ENCODE assay signal across 17 mouse cellular contexts in genomic region chr17:26979426-26979825, GRCm38 (mm10). TPM values are rescaled to one million over a fixed set of nuclear protein-coding genes. Genes with fewer than 3 reads are reported as not detected.
DNase-seq lines count a peak whose midpoint lies in the region; ATAC-seq lines count a peak whose summit lies in the region.
"Had no signal": no experiment of that assay in that cellular context is flagged by ENCODE, and none has a peak within 500 bp of the region (broad histone marks: within the 10 kb centered on the region; RNA-seq: fewer than 3 reads in every experiment).

No protein-coding gene starts in this region.

- ATAC-seq in megakaryocyte progenitor cell, adult 5-6 weeks (replicated peaks; ENCODE audit: poor library complexity), result peak; percentile 42; the same call in 1 of the 2 replicates
- ATAC-seq: forebrain, embryonic 13.5 days; forebrain, postnatal 0 days; hindbrain, postnatal 0 days had no signal

- DNase-seq in lung, postnatal 36 days, result peak; percentile 40
- no peak for DNase-seq in lung, postnatal 4 days
- peak; percentile 83 to 88 for DNase-seq in B cell, adult 2 months
- DNase-seq in spleen, postnatal 36 days (ENCODE audit: low spot score in 2 of 2), result peak; percentile 86 to 89
- DNase-seq in kidney, adult 8-10 months, result no peak
- DNase-seq in adrenal gland, adult 8-10 months, result no peak
- no peak for DNase-seq in embryo, embryonic 9.5 days (ENCODE audit: extremely low spot score)
- DNase-seq: adrenal gland, postnatal 25 days; cerebellum, adult 2 months; cerebellum, postnatal 25 days; forebrain, postnatal 0 days; gastrocnemius, postnatal 14 days; heart, adult 2 months; heart, postnatal 14 days had no signal

RNA-seq across cellular contexts. Expression of gene Zbtb9, which starts 6.5 kb away (rescaled TPM):
- total RNA-seq in megakaryocyte progenitor cell, adult 5-6 weeks (2015), result 2.9 and 5.3 TPM in 2 replicates
- 16.3 and 22.1 TPM in 2 replicates for total RNA-seq in megakaryocyte progenitor cell, adult 5-6 weeks (2017)
- 10 to 100 TPM in 1 of 4 experiments, 1 to 10 TPM in 3; 6.6 to 10.1 (median 9.0) TPM for total RNA-seq in adrenal gland, adult 8-10 months (2022)

RNA-seq across cellular contexts. Expression of gene Syngap1, which starts 38.4 kb away (rescaled TPM):
- total RNA-seq in megakaryocyte progenitor cell, adult 5-6 weeks (2015), result 5.3 and 11.6 TPM in 2 replicates
- 3.6 TPM in 2 replicates for total RNA-seq in megakaryocyte progenitor cell, adult 5-6 weeks (2017)
- total RNA-seq in adrenal gland, adult 8-10 months (2022), result 10 to 100 TPM; 19.7 to 36.9 (median 26.9) TPM

RNA-seq across cellular contexts. Expression of gene Cuta, which starts 40.1 kb away (rescaled TPM):
- 181 and 216 TPM in 2 replicates for total RNA-seq in megakaryocyte progenitor cell, adult 5-6 weeks (2015)
- total RNA-seq in megakaryocyte progenitor cell, adult 5-6 weeks (2017), result 75.8 and 82.9 TPM in 2 replicates
- total RNA-seq in adrenal gland, adult 8-10 months (2022), result 100 to 1,000 TPM; 151 to 162 (median 155) TPM

RNA-seq across cellular contexts. Expression of gene Phf1, which starts 46.6 kb away (rescaled TPM):
- 2.1 TPM in 2 replicates for total RNA-seq in megakaryocyte progenitor cell, adult 5-6 weeks (2015)
- total RNA-seq in megakaryocyte progenitor cell, adult 5-6 weeks (2017), result 3.5 and 4.6 TPM in 2 replicates
- 10 to 100 TPM; 46.9 to 60.1 (median 53.5) TPM for total RNA-seq in adrenal gland, adult 8-10 months (2022)

RNA-seq across cellular contexts. Expression of gene Bak1, which starts 49.4 kb away (rescaled TPM):
- 130 and 135 TPM in 2 replicates for total RNA-seq in megakaryocyte progenitor cell, adult 5-6 weeks (2015)
- 63.3 and 68.7 TPM in 2 replicates for total RNA-seq in megakaryocyte progenitor cell, adult 5-6 weeks (2017)
- total RNA-seq in adrenal gland, adult 8-10 months (2022), result 10 to 100 TPM; 30.6 to 34.9 (median 32.4) TPM

Comparison
In these comparisons a context has a peak if more than half of its experiments do, and no peak if none do; other contexts are left out.
1. DNase-seq: peak in lung, postnatal 36 days (single experiment), B cell, adult 2 months (2 of 2) and spleen, postnatal 36 days (2 of 2); none in lung, postnatal 4 days (0 of 2), kidney, adult 8-10 months (0 of 2), adrenal gland, adult 8-10 months (single experiment) and embryo, embryonic 9.5 days (single experiment).